Mouse (Mus musculus): Measurements from ENCODE around the gene Gm17654. TPM values are rescaled to one million over a fixed set of nuclear protein-coding genes. Genes with fewer than 3 reads are reported as not detected.

Gene Gm17654
- polyA plus RNA-seq, 1 experiment from 2014 or later, result not detected

Other genes with a start within 250 kb of the Gm17654 start
- gene 1700001F09Rik, start 231.3 kb downstream of the Gm17654 start, polyA plus RNA-seq (2015; fragmentation: Nextera tagmentation; extraction: Ambion mirVana), result not detected in 2 replicates
- gene Gm8138, start 162.8 kb downstream of the Gm17654 start, polyA plus RNA-seq (2015; fragmentation: Nextera tagmentation; extraction: Ambion mirVana), result not detected in 2 replicates
- gene Gm5799, start 35.6 kb downstream of the Gm17654 start, polyA plus RNA-seq (2015; fragmentation: Nextera tagmentation; extraction: Ambion mirVana), result not detected in 2 replicates
- not detected in 2 replicates for gene Gm10375, start 28.9 kb upstream of the Gm17654 start, polyA plus RNA-seq (2015; fragmentation: Nextera tagmentation; extraction: Ambion mirVana)
- gene Gm8165, start 98.1 kb upstream of the Gm17654 start, polyA plus RNA-seq (2015; fragmentation: Nextera tagmentation; extraction: Ambion mirVana), result not detected in 2 replicates
- 0.47 and 0.54 TPM in 2 replicates for gene Gm7324, start 118.7 kb upstream of the Gm17654 start, polyA plus RNA-seq (2015; fragmentation: Nextera tagmentation; extraction: Ambion mirVana)
- gene Gm16506, start 148.3 kb upstream of the Gm17654 start, polyA plus RNA-seq (2015; fragmentation: Nextera tagmentation; extraction: Ambion mirVana), result not detected in 2 replicates
- gene Gm6526, start 168.7 kb upstream of the Gm17654 start, polyA plus RNA-seq (2015; fragmentation: Nextera tagmentation; extraction: Ambion mirVana), result not detected in 2 replicates
- gene Gm8180, start 205.6 kb upstream of the Gm17654 start, polyA plus RNA-seq (2015; fragmentation: Nextera tagmentation; extraction: Ambion mirVana), result not detected in 2 replicates

All from liver, postnatal 0 days (tissue).